Mouse (Mus musculus): Measurements from ENCODE around the gene C1qtnf1.

Gene C1qtnf1

DNA sequence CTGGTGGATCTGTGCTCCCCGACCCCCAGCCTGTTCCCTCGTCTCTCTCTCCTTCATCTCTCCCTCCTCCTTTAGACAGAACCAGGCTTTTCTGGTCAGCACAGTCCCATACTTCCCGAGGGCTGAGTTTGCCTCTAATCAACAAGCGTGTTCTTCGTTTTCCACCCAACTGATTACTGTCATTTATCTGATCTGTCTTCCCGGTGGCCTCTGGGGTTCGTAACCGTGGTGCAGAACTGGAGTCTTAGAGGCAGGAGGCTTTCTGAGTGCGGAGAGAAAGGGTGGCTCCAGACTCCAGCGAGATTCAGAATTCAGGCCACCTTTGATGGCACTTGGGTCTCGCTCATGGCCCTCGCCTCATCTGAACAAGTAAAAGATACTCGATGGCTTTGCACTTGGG, 6.1 kb downstream of the C1qtnf1 start:
- DNase-seq (ENCODE audit: low spot score in 2 of 2), result no peak

DNA sequence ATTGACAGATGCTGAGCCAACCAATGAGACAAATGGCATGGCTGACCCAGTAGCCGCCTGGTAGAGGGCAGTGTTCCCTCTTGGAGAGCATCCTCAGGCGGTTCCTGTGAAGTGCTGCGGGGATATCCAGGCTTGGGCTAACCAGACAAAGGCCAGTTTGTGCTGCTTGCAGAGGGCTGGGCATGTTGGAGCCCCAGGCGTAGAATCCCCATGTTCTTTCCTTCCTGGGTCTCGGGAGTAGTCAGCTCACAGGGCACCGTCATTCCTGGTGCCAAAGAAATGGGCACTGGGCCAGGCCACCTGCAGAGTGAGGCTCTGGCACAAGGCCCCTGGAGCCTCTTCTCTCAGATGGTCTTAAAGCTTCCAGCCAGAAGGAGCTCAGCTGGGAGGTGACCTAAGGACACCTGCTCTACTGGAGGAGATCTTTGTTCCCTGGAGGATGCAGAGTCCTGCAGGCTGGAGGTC, 8.5 kb downstream of the C1qtnf1 start:
- peak in 1 of 2 experiments; percentile 32 for DNase-seq (ENCODE audit: low spot score in 2 of 2)

DNA sequence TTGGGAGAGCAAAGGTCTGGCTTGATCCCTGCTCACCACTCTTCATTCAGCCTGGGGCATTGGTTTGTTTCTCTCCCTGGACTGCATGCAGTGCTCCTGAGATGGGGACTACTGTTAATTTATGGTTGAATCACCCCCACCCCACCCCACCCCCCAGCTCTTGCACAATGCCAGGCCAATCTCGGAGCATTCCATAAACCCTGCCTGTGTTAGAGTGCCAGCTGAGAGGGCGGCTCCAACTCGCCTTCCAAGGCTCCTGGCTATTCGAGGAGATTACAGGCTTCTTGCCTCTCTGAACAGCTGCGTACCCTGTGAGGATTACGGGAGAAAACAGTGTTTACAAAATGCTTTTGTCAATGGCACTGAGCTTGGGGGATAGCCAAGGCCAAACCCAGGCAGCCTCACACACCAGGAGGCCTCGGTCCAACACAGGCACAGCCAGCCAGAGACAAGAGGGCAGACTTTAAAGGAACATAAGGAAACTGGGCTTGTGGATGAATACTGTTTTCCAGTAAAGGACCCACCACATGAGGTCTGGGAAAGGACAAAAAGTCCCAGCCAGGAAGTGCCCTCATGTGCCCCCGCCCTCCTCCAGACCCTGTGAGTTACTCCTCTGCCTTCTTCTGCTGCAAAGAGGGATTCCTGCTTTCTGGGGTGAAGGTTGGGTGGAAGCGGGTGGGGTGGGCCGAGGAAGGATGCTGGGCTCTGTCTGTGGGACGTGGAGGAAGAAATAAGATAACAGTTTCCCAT, 10.8 kb downstream of the C1qtnf1 start:
- no peak for DNase-seq (ENCODE audit: low spot score in 2 of 2)

DNA sequence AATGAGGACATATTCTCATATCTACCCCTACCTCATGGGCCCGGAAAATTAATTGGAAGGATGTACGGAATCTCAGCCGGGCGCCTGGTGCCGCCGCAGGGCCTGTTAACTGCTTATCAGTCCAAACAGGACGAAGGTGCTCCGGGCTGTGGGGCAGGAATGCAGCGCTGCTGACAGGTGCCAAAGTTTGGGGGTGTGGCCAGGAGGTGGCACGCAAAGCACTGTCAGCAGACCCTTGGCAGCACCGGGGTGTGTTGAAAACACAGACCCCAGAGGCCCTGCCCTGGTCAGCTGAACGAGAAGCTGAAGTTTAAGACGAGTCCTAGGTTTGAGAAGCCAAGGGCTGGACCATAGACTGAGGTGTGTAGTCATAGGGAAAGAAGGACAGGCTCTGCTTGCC, 14.7 kb downstream of the C1qtnf1 start:
- DNase-seq (ENCODE audit: low spot score in 2 of 2), result no peak

DNA sequence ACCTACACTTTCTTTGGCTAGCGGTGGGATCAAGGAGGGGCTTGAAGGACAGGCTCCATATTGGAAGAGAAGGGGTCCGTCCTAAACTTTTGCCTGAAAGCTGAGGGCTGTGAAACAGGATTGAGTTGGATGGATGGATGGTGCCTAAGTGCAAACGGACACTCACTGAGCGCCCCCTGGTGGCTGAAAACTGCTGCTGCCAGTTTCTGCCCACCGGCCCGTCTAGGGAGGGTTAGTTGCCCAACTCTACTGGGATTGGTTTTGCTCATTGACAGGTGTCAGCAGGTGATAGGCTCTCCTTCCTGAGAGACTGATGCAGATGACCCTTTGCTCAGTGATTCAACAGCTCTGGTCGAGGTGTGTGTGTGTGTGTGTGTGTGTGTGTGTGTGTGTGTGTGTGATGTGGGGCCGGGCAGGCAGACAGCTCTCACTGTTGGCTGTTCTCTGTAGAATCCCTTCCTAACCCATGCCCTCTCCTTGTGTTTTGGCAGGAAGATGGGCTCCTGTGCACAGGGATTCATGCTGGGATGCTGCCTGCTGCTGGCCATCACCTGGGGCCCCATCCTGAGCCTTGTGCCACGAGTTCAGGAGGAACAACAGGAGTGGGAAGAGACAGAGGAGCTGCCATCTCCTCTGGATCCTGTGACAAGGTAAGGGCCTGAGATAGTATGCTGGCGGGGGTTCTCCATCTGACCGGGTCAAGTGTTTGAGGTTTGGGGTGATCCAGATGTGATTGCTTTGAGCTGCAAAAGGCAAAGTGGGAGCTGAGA, 15.4 kb downstream of the C1qtnf1 start:
- DNase-seq (ENCODE audit: low spot score in 2 of 2), result peak in 1 of 2 experiments; percentile 60

DNA sequence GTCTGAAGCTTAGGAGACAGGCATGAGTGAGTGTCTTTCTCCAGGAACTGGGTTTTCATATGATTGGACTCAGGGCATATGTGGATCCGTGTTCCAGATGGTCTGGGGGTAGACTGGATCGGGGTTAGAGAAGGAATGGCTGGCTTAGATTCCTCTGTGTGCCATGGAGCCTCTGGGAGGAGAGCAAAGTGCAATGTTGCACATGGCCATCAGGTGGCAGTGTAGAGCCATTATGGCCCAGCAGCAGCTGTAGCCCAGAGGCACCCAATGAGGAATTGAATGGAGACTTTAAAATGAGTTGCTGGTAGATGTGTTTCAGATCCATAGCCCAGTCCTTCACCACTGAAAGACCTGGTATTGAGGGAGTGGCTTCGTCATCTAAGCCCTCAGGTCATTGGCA, 17.8 kb downstream of the C1qtnf1 start:
- peak in 1 of 2 experiments; percentile 72 for DNase-seq (ENCODE audit: low spot score in 2 of 2)

DNA sequence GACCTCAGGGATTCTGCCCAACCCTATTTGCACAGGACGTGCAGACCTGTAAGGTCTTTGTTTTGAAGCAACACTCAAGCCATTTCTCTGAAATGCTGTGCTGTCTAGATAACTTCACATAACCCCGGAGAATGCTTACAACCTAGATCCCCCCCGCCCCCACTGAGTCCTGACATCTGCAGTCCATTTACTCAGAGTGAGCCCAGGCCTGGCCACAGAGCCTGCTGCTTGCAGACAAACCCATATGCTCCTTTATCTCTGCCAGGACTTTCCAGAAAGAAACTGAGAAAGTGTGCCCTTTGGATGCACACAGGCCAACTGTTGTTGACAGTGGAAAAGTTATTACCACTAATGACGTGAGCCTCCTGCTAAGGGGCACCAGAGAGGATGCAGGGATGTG, 19.3 kb downstream of the C1qtnf1 start:
- DNase-seq (ENCODE audit: low spot score in 2 of 2), result no peak

DNA sequence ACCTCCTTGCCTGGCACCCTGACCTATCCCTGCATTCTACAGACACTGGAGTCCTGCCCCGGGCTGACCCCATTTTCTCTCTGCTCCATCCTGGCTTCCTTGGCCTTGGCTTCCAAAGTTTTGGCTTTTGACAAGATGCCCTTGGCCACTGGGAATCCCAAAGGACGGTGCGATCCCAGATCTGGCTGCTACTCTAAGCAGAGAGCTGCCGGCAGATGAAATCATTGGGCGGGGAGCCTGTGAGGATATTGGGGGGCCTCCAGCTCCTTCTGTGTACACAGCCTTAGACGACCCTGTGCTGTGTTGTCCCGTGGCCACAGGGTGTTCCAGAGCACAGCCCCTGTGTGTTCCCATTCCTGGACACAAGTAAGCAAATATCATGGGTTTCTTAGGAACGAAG, 20.4 kb downstream of the C1qtnf1 start:
- no peak for DNase-seq (ENCODE audit: low spot score in 2 of 2)

DNA sequence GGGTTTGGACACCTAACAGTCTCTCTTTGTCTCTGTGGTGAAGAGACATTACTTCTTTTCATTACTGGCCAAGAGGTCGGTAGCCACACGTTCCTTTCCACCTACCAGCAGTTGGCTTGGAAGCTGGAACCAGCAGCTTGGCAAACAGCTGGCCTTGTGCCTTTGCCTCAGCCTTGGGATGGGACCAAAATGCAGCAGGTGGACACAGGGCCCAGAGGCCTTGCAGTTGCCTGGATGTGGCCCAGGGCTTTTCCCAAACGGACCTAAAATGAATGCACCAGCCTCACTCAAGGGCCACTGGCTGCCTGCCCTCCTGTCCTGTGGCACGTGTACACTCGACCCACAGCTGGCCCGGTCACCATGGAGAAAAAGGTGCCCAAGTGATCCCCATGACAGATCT, 23.2 kb downstream of the C1qtnf1 start:
- no peak for DNase-seq (ENCODE audit: low spot score in 2 of 2)

DNA sequence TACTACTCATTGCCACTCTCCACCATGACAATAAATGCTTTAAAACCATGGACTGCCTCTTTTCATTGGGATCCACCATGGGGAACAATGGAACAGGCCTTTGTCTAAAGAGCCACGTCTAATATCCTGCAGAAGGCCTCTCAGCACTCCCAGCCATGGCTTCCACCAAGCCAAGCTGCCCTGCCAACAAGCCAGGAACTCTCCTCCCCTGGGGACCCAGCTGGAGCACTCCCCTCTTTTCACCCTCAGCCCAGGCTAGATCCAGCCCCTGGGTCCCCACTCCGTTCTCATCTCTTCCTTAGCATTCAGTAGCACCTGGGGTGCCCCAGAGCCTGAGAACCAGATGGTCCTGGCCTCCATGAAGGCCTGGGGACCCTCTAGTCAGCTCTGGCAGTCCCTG, 25.0 kb downstream of the C1qtnf1 start:
- no peak for DNase-seq (ENCODE audit: low spot score in 2 of 2)

DNA sequence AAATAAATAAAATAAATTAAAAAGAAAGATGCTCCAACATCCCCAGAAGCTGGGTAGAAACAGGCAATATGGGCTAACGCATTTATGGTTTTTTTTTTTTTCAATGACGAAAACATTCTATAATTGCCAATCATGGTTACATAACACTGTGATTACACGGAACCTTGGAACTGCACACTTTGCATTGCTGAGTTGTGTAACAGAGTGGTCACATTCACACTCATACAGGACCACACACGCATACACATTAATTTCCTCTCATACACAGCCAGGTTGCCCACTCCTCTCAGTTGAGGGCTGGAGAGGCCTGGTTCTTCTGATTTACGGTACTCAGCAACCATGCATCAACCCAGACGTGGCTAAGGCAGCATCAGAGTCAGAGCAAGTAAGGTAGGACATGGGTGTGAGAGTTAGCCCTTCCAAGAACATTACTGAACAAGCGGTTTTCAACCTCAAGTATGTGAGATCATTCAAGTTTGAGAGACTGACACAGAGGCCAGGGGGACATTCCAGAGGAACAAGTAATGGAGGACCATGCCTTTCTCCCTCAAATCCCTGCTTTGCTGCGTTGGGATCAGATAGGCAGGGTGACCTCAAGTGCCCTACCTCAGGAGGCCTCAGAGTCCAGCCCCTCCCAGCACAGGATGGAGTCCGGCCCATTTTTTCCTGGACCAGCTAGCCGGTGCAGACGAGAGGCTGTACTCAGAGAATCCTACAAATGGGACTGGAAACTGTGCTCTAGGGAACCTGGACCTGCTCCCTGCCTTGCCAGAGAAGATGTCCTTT, 26.1 kb downstream of the C1qtnf1 start:
- no peak for DNase-seq (ENCODE audit: low spot score in 2 of 2)

DNA sequence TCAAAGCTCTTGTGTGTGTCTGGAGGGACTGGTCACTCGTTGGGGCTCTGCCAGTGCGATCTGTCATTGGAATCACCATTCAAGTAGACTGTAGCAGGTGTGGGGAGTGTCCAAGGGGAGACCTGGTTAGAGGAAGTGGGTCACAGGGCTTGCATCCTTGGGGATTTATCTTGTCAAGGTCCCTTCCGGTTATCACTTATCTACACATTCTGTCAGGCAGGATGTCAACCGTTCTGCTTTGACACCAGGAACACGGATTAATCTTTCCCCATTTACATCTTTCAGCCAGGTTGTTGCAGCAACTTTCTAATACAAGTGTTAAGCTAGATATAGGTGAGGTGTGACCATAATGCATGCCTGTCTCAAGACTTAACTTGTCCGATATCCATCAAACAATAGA, 27.8 kb downstream of the C1qtnf1 start:
- no peak for DNase-seq (ENCODE audit: low spot score in 2 of 2)

DNA sequence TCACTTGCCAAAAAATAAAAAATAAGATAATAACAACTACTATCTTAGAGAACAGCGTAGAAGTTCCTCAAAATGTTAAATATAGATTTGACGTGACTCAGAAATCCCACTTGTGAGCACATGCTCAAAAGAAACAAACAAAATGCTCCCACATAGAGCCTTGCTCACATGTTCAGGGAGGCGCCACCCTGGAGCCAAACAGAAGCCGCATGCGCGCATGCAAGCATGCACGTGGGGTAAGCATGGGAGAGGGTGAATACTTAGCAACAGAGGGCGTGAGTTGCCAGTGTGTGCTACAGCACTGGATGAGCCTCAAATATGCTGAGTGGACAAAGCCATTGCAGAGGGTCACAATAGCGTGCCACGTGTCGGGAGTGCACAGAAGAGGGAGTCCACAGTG, 28.9 kb downstream of the C1qtnf1 start:
- DNase-seq (ENCODE audit: low spot score in 2 of 2), result peak; percentile 66 to 77

DNA sequence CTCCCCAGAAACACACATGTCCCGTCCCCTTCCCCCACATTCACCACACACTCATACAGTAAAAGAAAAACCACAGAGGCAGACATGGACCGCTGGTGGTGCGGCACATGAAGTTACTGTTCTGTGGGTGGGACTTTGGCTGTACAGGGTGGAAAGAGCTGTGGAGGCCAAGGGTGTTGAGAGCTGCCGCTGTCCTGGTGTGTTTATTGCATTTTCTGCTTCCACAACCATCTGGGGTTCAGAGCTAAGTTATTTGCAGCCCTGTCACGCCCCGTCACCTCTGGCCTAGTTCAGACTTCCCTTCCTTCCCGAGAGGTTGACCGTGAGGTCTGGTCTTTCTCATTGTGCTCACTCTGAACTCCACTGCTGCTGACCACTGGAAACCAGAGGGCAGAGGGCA, 31.0 kb downstream of the C1qtnf1 start:
- peak in 1 of 2 experiments; percentile 44 for DNase-seq (ENCODE audit: low spot score in 2 of 2)

DNA sequence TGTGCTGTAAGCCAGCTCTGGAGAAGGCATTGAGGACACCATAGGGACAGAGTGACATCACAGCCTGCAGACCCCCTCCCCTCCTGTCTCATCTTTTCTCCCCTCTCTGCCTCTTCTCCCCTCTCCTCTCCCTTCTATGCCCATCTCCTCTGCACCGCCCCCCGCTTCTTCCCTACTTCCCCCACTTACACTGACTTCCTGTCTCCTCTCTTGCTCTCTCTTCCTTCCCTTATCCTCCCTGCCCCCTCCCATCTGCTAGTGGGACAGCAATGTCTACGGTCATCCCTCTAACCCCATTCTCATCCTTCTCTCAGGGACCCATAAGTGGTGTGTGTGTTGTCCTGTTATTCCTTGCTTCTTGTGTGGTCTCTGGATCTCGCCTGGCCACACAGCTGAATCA, 31.5 kb downstream of the C1qtnf1 start:
- no peak for DNase-seq (ENCODE audit: low spot score in 2 of 2)

DNA sequence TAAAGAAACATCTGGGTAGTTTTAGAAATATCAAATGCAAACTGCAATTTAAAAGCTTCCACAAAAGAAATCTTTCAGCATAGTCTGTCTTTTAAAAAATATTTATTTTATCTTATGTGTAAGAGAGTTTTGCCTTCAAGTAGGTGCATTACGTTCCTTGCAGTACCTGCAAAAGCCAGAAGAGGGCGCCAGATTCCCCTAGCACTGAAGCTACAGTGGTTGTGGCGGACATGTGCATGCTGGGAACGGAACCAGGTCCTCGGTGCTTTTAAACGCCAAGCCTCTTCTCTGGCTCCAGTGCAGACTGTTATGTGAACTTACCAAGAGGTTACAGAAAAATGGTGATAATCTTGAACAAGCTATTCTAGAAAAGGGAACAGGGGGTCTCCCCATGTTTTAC, 32.3 kb downstream of the C1qtnf1 start:
- DNase-seq (ENCODE audit: low spot score in 2 of 2), result no peak

DNA sequence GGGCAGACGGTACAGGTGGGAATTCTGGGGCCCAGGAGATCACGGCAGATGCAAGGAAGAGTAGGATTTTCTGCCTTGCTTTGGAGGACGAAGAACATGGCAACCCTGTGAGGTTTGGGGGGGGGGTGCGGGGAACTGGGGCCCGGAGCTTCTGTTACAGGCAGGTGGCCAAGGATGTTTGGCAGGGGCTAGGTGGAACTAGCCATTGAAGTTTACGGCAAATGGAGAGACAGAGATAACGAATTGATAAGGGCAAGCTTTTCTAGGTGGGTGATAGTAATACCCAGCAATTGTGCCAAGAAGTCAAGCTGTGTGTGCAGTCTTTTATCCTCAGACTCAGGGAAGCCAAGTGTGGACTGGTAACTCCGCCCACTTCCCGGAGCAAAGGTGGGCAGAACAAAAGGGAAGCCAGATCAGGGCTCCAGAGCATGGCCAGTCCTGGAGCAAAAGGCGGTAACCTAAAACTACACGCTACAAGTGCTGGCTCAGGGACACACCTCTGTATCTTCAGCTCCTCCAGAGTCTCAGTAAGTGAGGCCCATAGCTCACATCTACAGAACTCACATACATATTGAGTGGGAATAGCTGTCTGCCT, 39.5 kb downstream of the C1qtnf1 start:
- DNase-seq (ENCODE audit: low spot score in 2 of 2), result no peak

DNA sequence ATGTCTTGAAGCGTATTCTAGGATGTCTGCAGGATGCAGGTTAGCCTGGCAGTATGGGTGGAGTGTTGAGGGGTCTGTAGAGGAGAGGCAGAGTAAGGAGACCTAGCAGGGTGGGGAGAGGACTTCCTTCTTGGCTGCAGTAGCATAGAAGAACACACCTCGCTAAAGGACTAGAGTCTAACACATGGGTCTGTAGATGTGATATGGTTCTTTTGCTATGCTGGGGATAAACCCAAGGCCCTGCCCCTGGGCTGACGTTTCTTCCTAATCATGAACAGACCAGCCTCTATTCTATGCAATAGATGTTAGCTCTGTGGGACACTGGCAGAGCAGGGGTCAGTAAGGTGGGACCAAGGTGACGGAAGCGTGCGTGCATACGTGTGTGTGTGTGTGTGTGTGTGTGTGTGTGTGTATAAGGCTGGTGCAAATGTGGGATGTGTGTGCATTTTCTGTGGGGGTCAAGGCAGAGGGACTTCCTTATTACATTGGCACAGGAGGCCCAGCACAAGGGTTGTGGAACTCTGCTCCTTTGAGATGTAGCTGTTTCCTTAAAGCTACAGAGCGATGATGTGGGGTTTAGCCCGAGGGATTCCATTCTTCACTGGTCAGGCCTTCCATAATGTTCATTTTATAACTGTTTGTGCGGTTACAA, 41.6 kb downstream of the C1qtnf1 start:
- no peak for DNase-seq (ENCODE audit: low spot score in 2 of 2)

DNA sequence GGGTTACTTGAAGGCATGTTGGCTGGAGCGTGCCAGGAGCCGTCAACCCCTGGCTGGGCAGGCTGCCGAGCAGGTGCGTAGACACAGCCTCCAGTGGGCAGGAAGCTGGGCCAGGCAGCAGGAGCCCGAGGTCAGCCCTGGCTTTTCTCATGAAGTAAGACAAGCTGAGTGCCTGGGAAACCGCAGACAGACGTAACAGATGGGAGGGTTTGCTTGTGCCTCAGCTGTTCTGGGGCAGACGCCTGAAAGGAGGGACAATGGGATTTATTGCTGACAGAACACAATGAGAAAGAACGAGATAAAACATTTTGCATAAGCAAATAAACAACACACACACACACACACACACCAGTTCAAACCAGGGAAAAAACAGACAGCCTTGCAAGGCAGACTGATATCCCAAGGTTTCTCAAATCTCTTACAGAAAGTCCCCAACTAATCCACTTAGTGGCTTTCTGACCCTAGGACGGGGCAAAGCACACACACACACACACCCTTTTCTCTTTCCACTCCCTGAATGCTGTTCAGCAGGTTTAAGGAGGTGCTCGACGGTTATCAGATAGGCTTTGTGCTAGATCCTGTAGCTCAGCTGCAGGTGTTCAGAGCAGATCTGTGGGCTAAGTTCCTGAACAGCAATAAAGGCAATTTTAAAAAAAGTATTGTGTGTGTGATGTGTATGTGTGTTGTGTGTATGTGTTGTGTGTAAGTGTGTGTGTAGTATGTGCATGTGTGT, 42.4 kb downstream of the C1qtnf1 start:
- no peak for DNase-seq (ENCODE audit: low spot score in 2 of 2)

DNA sequence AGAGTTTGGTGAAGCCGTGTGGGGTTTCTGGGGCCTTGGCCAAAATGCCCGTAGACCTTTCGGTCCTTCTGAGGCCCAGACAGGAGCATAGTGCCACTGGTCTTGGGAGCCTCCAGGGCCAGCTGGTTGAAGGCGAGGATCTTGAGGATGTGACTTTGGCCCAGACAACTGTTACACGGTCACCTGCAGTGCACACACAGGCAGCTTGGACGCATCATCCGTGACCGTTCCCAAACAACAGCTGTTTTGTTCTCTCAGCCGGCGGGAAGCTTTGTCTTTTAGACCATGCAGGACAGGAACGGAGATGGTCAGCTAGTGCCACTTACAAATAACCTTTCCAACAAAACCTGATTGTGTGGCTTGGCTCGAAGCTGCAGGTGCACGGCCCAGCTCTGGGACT, 43.7 kb downstream of the C1qtnf1 start:
- no peak for DNase-seq (ENCODE audit: low spot score in 2 of 2)

DNA sequence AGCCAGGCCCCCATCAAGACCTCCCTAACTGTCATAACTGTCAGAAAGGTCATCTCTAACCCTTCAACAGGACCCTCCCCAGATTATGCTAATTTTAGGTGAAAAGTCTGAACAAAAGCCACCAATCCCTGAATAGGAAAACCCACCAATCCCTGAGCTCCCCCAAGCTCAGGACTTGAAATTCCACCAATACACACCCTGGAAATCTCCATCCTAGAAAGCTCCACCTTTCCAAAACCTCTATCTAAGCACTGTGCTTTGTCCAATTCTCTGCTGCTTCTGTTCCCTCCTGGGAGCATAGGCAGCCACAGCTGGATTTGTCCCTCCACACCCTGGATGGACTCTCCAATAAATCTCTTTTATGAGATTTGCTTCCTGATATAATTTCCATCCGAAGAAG, 45.2 kb downstream of the C1qtnf1 start:
- DNase-seq (ENCODE audit: low spot score in 2 of 2), result no peak
